Mouse (Mus musculus) bone marrow macrophage, adult 2 months (primary cell): ENCODE results near the gene Ei24. TPM values are rescaled to one million over a fixed set of nuclear protein-coding genes. Genes with fewer than 3 reads are reported as not detected.

Source experiments
- H3K27ac ChIP-seq: 2 replicates; pipeline ENCODE4 v1.5.1; 2012; ENCODE audit warnings: low read depth, low read length; ENCODE audit not compliant: insufficient read depth
- H3K4me1 ChIP-seq: 2 replicates; pipeline ENCODE4 v1.6.1; 2012; ENCODE audit warnings: low read length; ENCODE audit not compliant: control insufficient read depth, insufficient read depth
- H3K4me3 ChIP-seq: 2 replicates; pipeline ENCODE4 v1.5.1; 2012; ENCODE audit warnings: mild to moderate bottlenecking, low read length, moderate library complexity; ENCODE audit not compliant: insufficient read depth
- CTCF ChIP-seq: IDR thresholded peaks from 2 replicates; pipeline ENCODE4 v1.5.1; 2012; ENCODE audit warnings: low read depth, mild to moderate bottlenecking, low read length, moderate library complexity
- POLR2A ChIP-seq: IDR thresholded peaks from 2 replicates; pipeline ENCODE4 v1.6.1; 2012; ENCODE audit warnings: mild to moderate bottlenecking, low read depth, low read length, borderline replicate concordance
- polyA plus RNA-seq: library from polyadenylated mRNA; stranded (reverse); fragments of >200 nt; gene quantifications from 2 replicates; pipeline ENCODE4 v1.2.4, GENCODE M21; 2012; ENCODE audit not compliant: missing spikeins, insufficient read depth, insufficient read length

Ei24 gene
- polyA plus RNA-seq, 1 experiment = 58.8 TPM

DNA sequence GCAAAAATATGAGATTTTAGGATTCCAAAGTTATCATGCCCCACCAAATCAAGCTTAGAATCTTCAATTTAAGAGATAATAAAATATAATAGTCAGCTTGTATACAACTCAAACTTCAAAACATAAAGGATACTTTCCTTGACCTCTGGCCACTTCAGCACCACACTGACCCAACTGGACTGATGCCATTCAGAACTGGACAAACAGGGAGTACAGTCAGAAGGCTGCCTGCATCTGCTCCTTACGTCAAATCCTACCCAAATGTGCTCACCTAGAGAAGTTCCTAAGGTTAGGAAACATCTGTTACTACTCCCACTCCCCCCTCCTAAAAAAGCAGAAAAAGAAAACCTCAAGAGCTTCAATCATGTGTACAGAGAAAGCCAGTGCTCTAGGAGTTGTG is 1.6 kb downstream of the Ei24 start:
- Histone ChIP-seq H3K4me3 (no peak overlapping the region), H3K4me1 (peaks cover 11% of the 10 kb centered on the region), H3K27ac (no peak overlapping the region)
- TF ChIP-seq CTCF = no peak
- TF ChIP-seq POLR2A = no peak

DNA sequence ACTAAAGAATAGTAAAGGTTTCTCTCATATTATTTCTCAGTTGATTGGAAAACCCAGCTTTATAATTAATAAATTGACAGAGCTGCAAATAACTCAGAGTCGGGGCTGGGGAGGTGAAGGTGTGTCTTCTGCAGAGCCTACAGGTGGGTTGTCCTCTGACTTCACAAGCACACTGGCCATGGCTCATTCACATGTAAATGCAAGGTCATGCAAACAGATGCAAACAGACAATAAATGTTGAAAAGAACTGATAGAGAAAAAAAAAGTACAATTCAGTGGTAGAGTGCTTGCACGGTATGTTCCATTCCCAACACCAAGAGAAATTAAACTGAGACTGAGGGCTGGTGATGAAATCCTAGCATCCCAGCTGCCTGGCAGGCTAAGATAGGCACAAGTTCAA is 2.7 kb downstream of the Ei24 start:
- peaks cover 7% of the 10 kb centered on the region for H3K4me1 ChIP-seq
- TF ChIP-seq POLR2A (no peak), CTCF (no peak)
- no peak overlapping the region for H3K27ac ChIP-seq
- H3K4me3 ChIP-seq = no peak overlapping the region

DNA sequence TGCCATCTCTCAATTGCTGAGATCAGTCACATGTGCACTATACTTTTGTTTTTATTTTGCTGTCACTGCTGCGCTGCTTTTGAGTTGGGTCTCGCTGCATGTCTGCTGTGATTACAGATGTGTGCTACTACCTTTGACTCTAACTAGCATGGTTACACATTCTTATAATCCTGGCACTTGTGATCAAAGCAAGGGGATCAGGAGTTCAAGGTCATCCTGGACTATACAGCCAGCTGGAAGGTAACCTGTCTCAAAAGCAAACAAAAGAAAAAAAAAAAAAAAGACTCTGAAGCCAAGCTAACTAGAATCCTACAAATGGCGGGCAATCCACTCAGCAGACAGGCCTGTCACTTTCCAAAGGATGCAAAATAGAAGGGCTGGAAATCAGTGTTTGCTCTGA is 5.0 kb downstream of the Ei24 start:
- Histone ChIP-seq H3K27ac (no peak overlapping the region), H3K4me3 (no peak overlapping the region), H3K4me1 (peaks cover 7% of the 10 kb centered on the region)
- no peak for TF ChIP-seq CTCF
- TF ChIP-seq POLR2A = no peak

DNA sequence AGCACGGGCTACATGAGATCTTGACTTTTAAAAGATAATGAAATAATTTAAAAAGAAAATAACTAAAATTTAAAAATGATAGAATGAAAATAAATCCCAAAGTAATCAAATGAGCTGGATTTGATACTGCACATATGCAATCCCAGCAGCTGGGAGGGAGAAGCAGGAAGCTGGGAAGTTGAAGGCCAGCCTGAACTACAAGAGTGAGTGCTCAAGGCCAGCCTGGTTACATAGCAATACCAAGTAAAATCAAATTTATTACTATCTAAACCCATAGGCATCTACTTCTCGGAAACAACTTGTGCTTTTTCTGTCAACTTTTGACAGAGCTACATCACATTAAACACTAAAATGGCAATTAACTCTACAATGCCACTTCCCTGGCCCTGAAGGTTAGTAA is 13.3 kb downstream of the Ei24 start:
- TF ChIP-seq CTCF = no peak
- TF ChIP-seq POLR2A = no peak
- H3K27ac ChIP-seq = no peak overlapping the region
- H3K4me1 ChIP-seq = no peaks in the 10 kb centered on the region

DNA sequence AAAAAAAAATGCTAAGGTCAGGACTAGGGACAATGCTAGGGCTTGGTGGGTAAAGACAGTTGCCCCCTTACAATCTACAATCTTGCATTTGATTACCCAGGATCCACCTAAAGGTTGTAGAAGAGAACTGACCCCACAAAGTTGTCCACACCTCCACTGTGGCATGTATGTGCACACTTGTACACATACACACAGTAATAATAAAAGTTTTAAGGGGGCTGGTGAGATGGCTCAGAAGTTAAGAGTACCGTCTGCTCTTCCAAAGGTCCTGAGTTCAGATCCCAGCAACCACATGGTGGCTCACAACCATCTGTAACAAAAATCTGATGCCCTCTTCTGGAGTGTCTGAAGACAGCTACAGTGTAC is 28.2 kb downstream of the Ei24 start:
- H3K27ac ChIP-seq = peak overlapping the region; percentile 87
- peaks cover 8% of the 10 kb centered on the region for H3K4me1 ChIP-seq
- peak overlapping the region; percentile 87; the same call in 1 of the 2 replicates for H3K4me3 ChIP-seq
- TF ChIP-seq CTCF (no peak), POLR2A (no peak)

More for the DNA sequence above, 13.3 kb downstream of the Ei24 start:
- no peak overlapping the region for H3K4me3 ChIP-seq

DNA sequence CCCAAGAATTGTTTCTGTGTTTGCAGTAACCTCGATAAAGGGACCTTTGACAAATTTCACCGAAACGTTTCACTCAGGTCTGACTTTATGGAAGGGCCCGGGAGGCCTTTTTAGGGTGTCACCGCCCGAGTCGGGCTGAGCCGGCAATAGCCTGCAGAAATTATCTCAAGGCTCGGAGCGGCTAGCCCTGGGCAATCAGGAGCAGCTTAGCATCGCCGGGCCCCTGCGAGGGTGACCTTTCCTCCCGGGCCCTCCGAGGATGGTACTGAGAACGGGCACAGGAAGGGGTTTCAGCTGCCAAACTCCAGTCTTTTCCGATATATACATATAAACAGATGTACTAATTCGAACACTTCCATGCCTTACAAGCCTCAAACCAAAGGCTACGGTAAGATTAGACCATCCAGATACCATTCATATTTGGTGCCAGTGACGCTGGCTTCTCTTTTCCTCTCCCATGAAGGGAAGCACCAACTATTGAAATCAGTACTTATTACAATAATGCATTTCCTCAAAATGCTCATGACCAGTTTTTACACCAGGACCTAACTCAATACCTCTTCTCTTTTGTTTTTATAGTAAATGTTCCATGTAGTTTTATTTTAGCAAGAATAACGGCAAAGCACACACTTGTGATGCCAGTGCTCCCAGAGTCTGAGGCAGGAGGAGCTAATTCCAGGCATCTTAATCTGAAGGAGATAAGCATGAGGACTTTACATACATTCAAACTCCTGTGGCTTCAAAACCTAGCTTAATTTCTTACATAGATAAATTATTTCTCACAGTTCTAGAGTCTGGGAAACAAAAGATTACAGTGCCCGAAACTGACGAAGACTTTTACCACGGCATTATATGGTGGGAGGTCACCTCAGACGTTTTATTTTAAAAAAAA is 28.8 kb downstream of the Ei24 start:
- peaks cover 8% of the 10 kb centered on the region for H3K4me1 ChIP-seq
- peak overlapping the region; percentile 87 for H3K27ac ChIP-seq
- TF ChIP-seq CTCF (no peak), POLR2A (no peak)
- peak overlapping the region; percentile 87 for H3K4me3 ChIP-seq

DNA sequence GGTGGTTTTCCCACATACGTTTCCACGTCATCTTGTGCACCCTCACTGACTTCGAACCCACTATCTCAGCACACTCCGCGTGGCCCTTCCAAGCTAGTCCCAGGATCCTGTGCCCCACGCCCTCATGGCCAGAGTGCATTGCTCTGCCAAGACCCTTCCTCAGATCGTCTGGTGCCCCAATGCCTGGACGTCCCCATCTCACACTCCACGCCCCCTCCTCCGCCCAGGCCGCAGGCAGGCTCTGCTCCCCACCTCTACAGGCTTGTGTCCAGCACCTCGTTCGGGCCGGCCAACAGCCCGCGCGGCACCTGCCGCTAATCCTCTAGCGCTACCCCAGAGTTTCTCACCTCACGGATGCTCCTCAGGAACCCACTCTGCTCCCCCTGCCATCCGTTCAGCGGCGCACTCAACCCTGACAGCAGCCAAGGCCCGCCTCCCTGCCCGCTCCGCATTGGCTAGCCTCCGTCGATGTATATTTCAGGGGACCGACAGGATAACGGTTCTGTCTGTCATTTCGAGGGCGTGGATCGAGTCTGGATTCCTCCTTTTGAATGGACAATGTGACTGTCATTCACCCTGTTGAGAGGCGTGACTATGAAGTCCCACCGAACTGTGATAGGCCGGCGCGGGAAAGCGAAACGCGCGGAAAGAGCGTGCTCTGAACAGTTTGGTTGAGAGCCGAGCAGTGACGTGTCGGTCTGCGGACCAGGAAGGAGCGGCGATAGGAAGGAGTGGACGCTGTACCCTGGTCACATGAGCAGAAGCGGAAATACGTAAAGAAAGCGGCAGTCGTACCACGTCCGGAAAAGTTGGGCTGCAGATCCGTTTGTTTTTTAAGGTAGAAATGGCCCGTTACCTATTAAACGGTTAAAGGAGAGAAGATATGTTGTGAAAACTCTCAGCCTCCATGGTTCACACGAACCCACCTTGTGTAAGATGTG is 29.7 kb downstream of the Ei24 start, which contains the start of gene Stt3a:
TSS of gene Stt3a (minus strand) at position 477 of the 941 bp plus-strand sequence.
- no peak for TF ChIP-seq CTCF
- 0 out of 2 replicates have a peak, but pooled peaks have one; percentile 35 for TF ChIP-seq POLR2A
- peaks cover 8% of the 10 kb centered on the region for H3K4me1 ChIP-seq
- H3K27ac ChIP-seq = peak within 1 kb of the TSS; percentile 87
- H3K4me3 ChIP-seq = peak within 1 kb of the TSS; percentile 87

DNA sequence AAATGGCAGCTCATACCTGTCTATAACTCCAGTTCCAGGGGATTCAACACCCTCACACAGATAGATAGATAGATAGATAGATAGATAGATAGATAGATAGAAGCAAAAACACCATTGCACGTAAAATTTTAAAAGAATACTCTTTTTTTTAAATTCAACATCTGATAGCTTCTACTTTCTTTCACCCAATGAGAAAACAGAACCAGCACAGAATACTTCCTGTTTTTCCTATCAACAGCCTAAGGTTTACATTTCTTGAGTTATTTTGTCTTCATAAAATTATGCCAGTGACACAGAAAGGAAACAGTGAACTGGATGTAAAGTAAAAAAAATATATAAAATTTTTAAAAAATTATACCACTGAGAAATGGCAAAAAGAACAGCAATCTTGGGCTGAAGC is 32.8 kb downstream of the Ei24 start:
- TF ChIP-seq POLR2A (no peak), CTCF (no peak)
- Histone ChIP-seq H3K4me1 (peaks cover 8% of the 10 kb centered on the region), H3K4me3 (no peak overlapping the region), H3K27ac (no peak overlapping the region)

Other genes with a start within 250 kb of the Ei24 start
- gene Gm17689, start 214.8 kb downstream of the Ei24 start, polyA plus RNA-seq = not detected in 2 replicates
- not detected in 2 replicates for gene A630095E13Rik, start 154.0 kb downstream of the Ei24 start, polyA plus RNA-seq
- gene Acrv1, start 104.2 kb downstream of the Ei24 start, polyA plus RNA-seq = not detected in 2 replicates
- gene Chek1, start 70.3 kb downstream of the Ei24 start, polyA plus RNA-seq = 6.2 and 8.3 TPM in 2 replicates
- 206 and 215 TPM in 2 replicates for gene Stt3a, start 29.7 kb downstream of the Ei24 start, polyA plus RNA-seq
- not detected in 2 replicates for gene Fez1, start 24.5 kb upstream of the Ei24 start, polyA plus RNA-seq